Mouse (Mus musculus) small intestine, adult 2 months (tissue): ENCODE results near the gene Spsb3.

ENCODE experiments used
- CTCF ChIP-seq: fragments of 200-500 bp; IDR thresholded peaks from 2 replicates; pipeline ENCODE4 v1.5.1; 2012; ENCODE audit warnings: low read depth, mild to moderate bottlenecking, control low read depth, inconsistent platforms, low read length, moderate library complexity, mixed read lengths; ENCODE audit not compliant: insufficient replicate concordance, insufficient read length; ENCODE audit errors: extremely low read depth
- POLR2A ChIP-seq: fragments of 200-500 bp; IDR thresholded peaks from 2 replicates; pipeline ENCODE4 v1.6.1; 2012; ENCODE audit warnings: low read depth, mild to moderate bottlenecking, control low read depth, inconsistent platforms, low read length, moderate library complexity

DNA sequence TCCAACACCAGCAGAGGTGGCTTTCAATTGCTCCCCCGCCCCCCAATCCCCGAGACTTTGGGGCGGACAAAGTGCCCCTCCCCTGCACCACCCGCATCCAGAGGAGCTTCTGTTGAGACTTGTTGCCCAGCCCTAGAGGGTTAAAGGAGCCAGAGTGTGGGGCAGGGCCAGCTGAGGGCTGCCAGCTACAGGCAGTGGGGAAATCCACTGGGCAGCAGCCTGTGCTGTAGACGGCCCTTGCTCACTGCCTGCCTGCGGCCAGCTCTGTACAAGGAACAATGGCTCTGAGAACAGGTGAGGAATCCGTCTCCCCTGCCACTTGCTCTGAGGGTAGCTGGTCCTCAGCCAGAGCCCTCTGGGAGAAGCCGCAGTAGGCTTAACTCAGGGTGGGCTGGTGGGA is 7.9 kb upstream of the Spsb3 start:
- TF ChIP-seq POLR2A = no peak
- TF ChIP-seq CTCF = no peak
